Mouse (Mus musculus) cerebellum, adult 8-10 months (tissue): Measurements from ENCODE around the gene Gje1.
A peak's percentile ranks its signal among the peaks of the same experiment; 100 is the strongest.

Experiments used
- DNase-seq: peaks from one replicate; pipeline ENCODE4 v3.0.0; 2022

Gene Gje1

DNA sequence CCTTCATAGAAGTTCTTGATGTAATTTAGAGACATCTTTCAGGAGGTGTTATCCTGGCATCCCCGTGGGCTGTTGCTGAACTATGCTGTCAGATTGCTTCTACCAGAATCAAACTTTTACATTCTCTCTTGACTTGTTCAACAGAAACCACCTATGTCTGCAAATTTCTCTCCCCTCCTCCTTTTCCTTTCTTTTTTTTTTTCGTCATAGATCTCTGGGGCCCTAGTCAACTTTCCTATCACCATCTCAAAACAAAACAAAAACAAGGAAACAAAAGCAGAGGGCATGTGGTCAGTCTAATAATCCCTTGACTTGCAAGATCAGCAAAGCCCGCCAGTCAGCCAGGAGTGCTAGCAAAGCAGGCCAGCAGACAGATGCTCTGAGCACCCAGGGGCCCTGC lies at the start of gene Gje1:
Gje1 (minus strand) TSS at position 101 of the 400 bp plus-strand sequence.
- DNase-seq, result no peak

DNA sequence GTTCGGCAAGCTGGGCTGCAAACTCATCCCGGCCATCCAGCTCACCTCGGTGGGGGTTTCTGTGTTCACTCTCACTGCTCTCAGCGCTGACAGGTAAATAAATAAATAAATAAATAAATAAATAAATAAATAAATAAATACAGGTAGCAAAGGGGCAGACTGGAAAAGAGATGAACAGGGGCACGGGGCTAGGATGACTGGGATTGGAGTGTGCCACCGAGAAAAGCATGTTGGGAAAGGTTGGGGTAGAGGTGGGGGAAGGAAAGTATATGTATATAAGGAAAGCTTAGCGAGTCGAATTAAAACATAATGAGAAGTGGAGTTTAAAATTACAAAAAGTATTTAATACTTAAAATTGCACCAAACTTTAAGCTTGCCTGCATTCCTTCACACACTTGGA lies 42.6 kb upstream of the Gje1 start:
- no peak for DNase-seq

DNA sequence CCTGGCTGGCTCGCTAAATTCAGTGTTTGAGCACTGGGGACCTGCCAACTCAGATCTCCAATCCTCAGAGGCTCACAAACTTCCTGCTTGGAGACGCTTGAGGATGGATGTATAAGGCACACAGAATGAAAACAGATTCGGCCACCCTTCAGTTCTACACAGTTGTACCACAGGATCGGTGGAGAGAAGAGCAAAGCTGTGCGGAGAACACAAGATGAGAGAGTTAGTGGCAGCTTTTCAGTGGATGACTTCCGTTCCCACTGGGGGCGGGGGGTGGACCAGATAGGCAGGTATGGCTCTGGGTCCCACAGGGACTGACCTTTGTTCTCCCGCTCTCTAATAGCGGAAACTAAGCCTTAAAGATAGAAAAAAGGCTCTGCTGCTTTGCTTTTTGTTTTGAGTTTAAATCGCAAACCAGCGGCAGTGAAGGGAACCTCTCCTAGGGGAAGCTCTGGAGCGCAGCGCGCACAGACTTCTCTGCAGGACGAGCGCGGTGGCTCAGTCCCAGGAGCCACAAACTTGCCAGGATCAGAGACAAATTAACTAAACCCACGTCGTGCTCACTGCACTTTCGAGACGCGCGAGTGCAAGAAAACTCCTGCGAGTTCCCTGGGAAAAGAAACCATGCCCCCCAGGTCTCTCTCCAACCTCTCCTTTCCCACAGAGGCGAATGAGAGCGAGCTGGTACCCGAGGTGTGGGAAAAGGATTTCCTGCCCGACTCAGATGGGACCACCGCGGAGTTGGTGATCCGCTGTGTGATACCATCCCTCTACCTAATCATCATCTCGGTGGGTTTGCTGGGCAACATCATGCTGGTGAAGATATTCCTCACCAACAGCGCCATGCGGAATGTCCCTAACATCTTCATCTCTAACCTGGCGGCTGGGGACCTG lies 41.9 kb upstream of the Gje1 start:
- DNase-seq, result no peak

DNA sequence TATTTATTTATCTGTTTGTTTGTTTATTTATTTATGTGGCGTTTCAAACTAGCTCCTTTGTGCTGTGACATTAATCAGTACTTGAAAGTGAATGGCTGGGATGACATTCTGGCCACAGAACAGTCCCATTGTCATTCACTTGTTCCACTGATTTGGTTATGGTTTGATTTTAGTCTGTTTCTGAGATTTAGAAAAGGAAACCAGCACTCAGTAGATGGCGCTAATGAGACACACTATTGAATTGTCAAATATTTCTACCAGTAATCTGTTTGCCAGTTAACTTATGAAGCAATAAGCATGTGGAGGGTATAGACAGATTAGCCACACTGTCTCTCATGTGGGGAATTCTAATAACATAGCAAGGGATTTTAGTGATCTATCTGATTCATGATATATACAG lies 16.3 kb upstream of the Gje1 start:
- peak; percentile 10 for DNase-seq

DNA sequence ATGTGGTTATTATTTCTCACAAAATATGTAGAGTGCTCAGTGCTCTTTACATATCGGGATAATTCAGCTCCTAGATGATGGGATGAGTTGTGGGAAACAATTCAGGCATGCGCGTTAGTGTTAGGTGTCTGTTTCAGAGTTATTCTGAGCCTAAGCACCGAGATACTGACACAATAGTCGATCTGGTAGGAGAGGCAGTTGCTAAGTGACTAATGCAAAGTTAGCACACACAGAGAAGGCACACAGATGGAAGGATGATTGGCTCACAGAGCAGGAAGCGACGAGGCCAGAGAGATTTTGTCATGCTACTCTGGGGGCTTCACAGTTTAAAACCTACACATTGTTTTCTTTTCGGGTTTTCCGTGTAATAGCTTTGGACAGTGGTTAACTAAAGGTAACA lies 7.7 kb upstream of the Gje1 start:
- no peak for DNase-seq

DNA sequence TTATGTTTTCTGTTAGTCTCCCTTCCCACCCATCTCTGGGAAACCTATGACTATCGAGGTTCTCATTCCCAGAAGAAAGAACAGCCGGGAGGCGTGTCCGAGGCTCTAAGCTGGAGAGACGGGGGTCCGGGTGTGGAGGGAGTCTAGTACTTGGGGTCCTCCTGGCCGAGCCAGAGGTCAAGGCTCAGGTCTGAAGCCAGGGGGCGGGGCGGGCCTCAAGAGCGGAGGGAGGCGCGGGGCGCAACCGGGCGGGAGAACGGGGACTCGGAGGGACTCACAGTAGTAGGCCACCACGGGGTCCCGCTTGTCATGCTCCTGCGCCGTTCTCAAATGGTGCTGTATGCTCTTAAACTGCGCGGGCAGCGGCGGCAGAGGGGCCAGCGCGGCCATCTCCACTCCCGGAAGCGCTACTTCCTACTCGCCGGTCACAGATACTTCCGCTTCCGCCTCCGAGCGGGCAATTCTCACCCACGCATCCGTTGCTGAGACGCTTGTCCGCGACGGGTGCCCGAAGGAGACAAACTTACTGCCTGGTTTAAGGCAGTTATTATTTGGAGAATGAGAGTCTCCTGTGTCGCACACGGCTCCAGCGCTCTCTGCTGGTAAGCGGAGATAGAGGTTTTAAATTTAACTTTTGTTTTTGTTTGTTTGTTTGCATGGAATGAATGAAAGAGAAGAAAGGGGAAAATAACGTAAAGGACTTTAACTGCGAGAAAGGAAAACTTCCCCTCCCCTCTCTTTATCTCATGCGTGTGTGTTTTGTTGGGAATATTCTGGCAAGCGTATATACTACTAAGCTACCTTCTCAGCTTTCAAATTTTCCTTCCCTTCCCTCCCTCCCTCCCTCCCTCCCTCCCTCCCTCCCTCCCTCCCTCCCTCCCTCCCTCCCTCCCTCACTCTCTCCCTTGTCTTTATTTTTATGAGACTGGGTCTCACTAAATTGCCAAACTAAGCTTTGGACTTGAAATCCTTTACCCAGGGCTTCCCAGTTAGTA lies 12.6 kb downstream of the Gje1 start, which contains the start of the genes Vta1 and Nmbr:
Vta1 (minus strand) TSS at position 489 of the 995 bp plus-strand sequence.
Nmbr (plus strand) TSS at position 520 of the 995 bp plus-strand sequence.
- DNase-seq, result peak; percentile 98

DNA sequence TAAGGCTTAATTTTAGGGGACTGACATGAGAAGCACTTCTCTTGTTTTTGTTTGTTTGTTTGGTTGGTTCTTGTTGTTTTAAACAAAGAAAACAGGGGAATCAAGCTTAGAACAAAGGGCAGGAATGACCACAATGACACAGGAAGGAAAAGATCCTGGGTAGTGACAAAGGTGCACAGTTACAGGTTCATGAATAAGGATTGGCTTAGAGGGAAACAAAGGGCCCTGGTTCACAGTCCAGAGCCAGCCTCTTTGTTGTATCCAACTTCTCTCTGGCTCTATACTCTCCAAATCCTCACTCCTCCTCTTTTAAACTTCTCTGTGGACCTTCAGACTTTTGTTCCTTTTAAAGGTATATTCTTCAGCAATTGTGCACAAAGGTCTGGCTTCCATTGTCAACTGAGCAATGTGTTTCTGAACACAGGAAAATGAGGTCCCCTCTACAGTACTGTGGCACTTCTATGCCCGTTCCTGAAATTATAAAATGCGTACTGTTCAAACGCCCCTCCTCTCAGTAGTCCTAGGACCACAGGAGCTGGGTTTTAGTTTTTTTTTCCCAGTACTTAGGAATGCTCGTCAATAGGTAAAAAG lies 14.1 kb downstream of the Gje1 start:
- no peak for DNase-seq

DNA sequence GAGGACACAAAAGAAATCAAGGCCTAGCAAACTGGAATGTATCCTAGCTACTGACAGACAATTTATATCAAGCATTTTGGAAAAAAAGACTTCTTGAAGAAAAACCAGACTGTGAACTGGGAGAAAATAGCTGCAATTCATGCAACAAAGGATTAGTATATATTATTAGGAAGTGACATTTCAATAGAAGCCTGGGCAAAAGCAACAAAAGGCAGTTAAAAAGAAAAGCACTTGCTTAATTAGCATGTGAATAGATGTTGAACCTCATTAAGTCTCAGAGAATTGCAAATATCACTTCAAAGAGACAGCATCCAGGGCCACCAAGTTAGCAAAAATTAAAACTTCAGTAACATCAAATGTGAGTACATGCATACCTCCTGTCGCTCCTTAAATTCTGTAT lies 14.8 kb downstream of the Gje1 start:
- no peak for DNase-seq

DNA sequence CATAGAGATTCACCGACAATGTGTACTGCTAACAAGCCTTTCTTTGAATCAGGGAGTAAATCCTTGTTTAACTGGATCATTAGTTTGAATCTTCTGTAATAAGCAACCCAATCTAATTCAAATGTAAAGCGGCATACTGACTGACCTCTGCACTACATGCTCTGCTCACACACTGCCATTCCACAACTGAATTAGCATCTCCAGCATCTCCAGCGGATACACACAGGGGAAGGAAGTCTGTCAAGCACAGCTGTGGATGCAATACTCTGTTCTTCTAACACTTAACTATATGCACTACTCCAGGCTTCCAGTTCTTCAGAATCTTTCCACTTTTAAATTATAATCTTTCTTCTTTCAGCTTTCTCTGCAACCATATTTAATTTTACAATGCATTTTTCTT lies 27.7 kb downstream of the Gje1 start:
- no peak for DNase-seq

DNA sequence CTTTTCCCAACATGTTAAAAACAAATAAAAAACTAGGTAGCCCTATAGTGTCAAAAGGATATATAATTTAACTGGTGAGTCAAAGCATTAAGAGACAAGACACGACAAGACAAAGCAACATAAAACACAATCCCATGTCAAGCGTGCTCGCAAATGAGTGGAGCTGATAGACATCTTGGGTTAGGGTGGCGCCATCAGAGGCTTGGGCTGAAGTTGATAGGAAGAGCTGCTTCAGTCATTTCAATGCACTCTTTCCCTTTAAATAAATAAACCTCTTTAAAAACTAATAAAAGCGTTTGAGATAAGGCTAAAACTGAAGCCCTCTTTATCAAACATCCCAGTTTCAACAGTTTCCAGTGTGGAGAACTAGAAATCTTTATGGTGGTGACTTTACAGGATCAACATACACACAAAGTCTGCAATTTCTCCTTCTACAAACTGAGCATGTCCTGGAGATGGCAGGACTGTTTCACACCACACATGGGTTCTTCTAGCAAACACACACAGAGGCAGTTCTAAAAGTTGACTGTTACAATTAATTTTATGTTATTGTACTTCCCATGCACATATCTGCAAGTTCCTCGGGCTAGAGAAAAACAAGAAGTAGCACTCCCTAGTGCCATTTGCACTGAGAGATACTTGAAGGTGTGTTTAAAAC lies 29.1 kb downstream of the Gje1 start:
- DNase-seq, result no peak

DNA sequence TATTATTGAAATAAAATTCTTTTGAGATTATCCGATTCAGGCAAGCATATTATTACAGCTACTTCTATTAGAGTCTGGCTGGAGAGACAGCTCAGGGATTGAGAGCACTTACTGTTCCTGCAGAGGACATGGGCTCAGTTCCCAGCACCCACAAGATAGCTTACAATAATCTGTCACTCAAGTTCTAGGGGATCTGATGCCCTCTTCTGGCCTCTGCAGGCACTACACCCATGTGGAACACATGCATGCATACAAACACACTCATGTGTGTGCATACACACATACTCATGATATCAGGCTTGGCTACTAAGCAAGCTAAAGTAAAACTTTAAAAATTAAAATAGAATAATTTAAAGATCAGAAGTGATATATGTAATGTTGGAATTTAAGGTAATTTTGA lies 32.4 kb downstream of the Gje1 start:
- DNase-seq, result no peak

DNA sequence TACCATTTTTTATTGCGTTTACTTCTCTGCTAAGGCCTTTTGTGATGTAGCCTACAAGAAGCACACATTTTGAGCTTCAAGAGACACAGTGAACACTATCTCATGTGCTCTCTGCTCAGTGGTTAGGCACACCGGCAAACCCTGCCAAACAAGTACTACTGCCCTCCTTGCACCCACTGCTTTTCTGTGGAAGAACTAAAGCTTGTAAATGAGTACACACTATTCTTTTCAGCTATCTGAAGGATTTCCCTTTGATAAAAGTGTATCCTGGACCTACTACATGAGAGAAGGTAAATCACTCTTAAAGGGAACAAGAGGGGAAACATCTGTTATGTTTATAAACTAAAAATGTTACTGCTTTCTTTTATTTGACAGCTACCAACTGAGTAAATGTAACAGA lies 51.9 kb downstream of the Gje1 start:
- no peak for DNase-seq
